Mouse (Mus musculus) embryonic facial prominence, embryonic 14.5 days (tissue): ENCODE data around the gene Gm42791. TPM values are rescaled to one million over a fixed set of nuclear protein-coding genes. Genes with fewer than 3 reads are reported as not detected.

ENCODE experiments used
- ATAC-seq: fragments of 200-750 bp; cut with Nextera tagmentation; 2 replicates; pipeline ENCODE4 v1.8.0; 2017; ENCODE audit warnings: low read depth, moderate number of reproducible peaks, moderate TSS enrichment
- DNase-seq: peaks from one replicate; pipeline ENCODE4 v3.0.0-alpha.2; 2015; ENCODE audit warnings: low spot score
- H3K27ac ChIP-seq: fragments of 300-500 bp; sonication (generic); replicated peaks from 2 replicates; pipeline ENCODE4 v1.5.1; 2014; ENCODE audit warnings: low read depth, mild to moderate bottlenecking, low read length, moderate library complexity
- H3K27me3 ChIP-seq: fragments of 300-500 bp; sonication (generic); replicated peaks from 2 replicates; pipeline ENCODE4 v1.6.1; 2014; ENCODE audit warnings: low read length; ENCODE audit not compliant: control insufficient read depth, insufficient read depth
- H3K36me3 ChIP-seq: fragments of 300-500 bp; sonication (generic); 2 replicates; pipeline ENCODE4 v1.6.1; 2014; ENCODE audit warnings: low read length, mixed read lengths; ENCODE audit not compliant: control insufficient read depth, insufficient read depth
- H3K4me1 ChIP-seq: fragments of 300-500 bp; sonication (generic); 2 replicates; pipeline ENCODE4 v1.6.1; 2014; ENCODE audit warnings: antibody characterized with exemption, low read length; ENCODE audit not compliant: control insufficient read depth, insufficient read depth
- H3K4me2 ChIP-seq: fragments of 300-500 bp; sonication (generic); 2 replicates; pipeline ENCODE4 v1.6.1; 2014; ENCODE audit warnings: low read depth, mild to moderate bottlenecking, low read length, moderate library complexity, mixed read lengths
- H3K4me3 ChIP-seq: fragments of 300-500 bp; sonication (generic); 2 replicates; pipeline ENCODE4 v1.5.1; 2014; ENCODE audit warnings: low read depth, mild to moderate bottlenecking, low read length
- H3K9ac ChIP-seq: fragments of 300-500 bp; sonication (generic); 2 replicates; pipeline ENCODE4 v1.6.1; 2014; ENCODE audit warnings: low read depth, mild to moderate bottlenecking, low read length, moderate library complexity, mixed read lengths
- H3K9me3 ChIP-seq: fragments of 300-500 bp; sonication (generic); 2 replicates; pipeline ENCODE4 v1.6.1; 2016; ENCODE audit warnings: low read length; ENCODE audit not compliant: control insufficient read depth
- WGBS: fragments of 180-500 bp; shearing (Covaris S2); extraction: QIAGEN DNeasy Blood & Tissue Kit; methylation state at CpG from one replicate; pipeline ENCODE4 v1.1.7; 2014; 5-methylcytosine and 5-hydroxymethylcytosine counted together
- polyA plus RNA-seq: library from polyadenylated mRNA; unstranded; fragments of >200 nt; fragmentation: Nextera tagmentation; extraction: Ambion mirVana; gene quantifications from 2 replicates; pipeline ENCODE4 v1.2.1, GENCODE M21; 2014

Gm42791 gene
- polyA plus RNA-seq, 1 experiment from 2014 or later, result 2.2 TPM

- WGBS, result 74% methylated on average over 5 of the region's 5 CpGs
- peaks cover 41% of the 10 kb centered on the region for H3K36me3 ChIP-seq
- no peaks in the 10 kb centered on the region for H3K4me1 ChIP-seq
- no peak overlapping the region for H3K27ac ChIP-seq
- H3K9ac ChIP-seq, result no peak overlapping the region
- ATAC-seq (no peak), DNase-seq (no peak)
- H3K4me3 ChIP-seq, result no peak overlapping the region
- 0 out of 2 replicates have a peak, but pooled peaks cover 2% of the 10 kb centered on the region for H3K9me3 ChIP-seq
- H3K27me3 ChIP-seq, result no peaks in the 10 kb centered on the region
- H3K4me2 ChIP-seq, result no peak overlapping the region
Measured at GRCm38 (mm10) chr5:148918049-148918448, 76.9 kb downstream of the Gm42791 start.

- WGBS, result 66% methylated on average over 6 of the region's 6 CpGs
- DNase-seq (peak; percentile 48), ATAC-seq (peak; percentile 72; the same call in 1 of the 2 replicates)
- Histone ChIP-seq H3K9me3 (0 out of 2 replicates have a peak, but pooled peaks cover 4% of the 10 kb centered on the region), H3K4me3 (no peak overlapping the region), H3K9ac (no peak overlapping the region), H3K4me1 (no peaks in the 10 kb centered on the region), H3K27me3 (no peaks in the 10 kb centered on the region), H3K4me2 (no peak overlapping the region), H3K36me3 (peaks cover 43% of the 10 kb centered on the region), H3K27ac (no peak overlapping the region)
Measured at GRCm38 (mm10) chr5:148916775-148917174, 78.2 kb downstream of the Gm42791 start.

- ATAC-seq, result no peak
Measured at GRCm38 (mm10) chr5:148912262-148912661, 82.7 kb downstream of the Gm42791 start.

GRCm38 (mm10) chr5:148910066-148910465 lies 84.9 kb downstream of the Gm42791 start:
- ATAC-seq (no peak), DNase-seq (no peak)
- peaks cover 29% of the 10 kb centered on the region for H3K36me3 ChIP-seq
- no peak overlapping the region for H3K4me2 ChIP-seq
- no peak overlapping the region for H3K4me3 ChIP-seq
- H3K27ac ChIP-seq, result no peak overlapping the region
- H3K9ac ChIP-seq, result no peak overlapping the region
- 0 out of 2 replicates have a peak, but pooled peaks cover 4% of the 10 kb centered on the region for H3K9me3 ChIP-seq
- WGBS, result 83% methylated on average over 4 of the region's 4 CpGs
- peaks cover 7% of the 10 kb centered on the region; the same call in 1 of the 2 replicates for H3K4me1 ChIP-seq
- no peaks in the 10 kb centered on the region for H3K27me3 ChIP-seq

More at GRCm38 (mm10) chr5:148912262-148912661, 82.7 kb downstream of the Gm42791 start:
- Histone ChIP-seq H3K4me1 (peaks cover 7% of the 10 kb centered on the region; the same call in 1 of the 2 replicates), H3K4me2 (no peak overlapping the region), H3K27ac (no peak overlapping the region), H3K4me3 (no peak overlapping the region), H3K27me3 (no peaks in the 10 kb centered on the region), H3K9me3 (0 out of 2 replicates have a peak, but pooled peaks cover 4% of the 10 kb centered on the region), H3K9ac (no peak overlapping the region), H3K36me3 (peaks cover 25% of the 10 kb centered on the region)
- 41% methylated on average over 3 of the region's 3 CpGs for WGBS
- DNase-seq, result no peak

- Histone ChIP-seq H3K4me2 (no peak overlapping the region), H3K36me3 (peaks cover 30% of the 10 kb centered on the region), H3K4me1 (peaks cover 7% of the 10 kb centered on the region; the same call in 1 of the 2 replicates), H3K9ac (no peak overlapping the region), H3K4me3 (no peak overlapping the region), H3K27ac (no peak overlapping the region), H3K27me3 (no peaks in the 10 kb centered on the region), H3K9me3 (0 out of 2 replicates have a peak, but pooled peaks cover 4% of the 10 kb centered on the region)
- no peak for ATAC-seq
- DNase-seq, result peak; percentile 59
- WGBS, result 37% methylated on average over 6 of the region's 6 CpGs
Measured at GRCm38 (mm10) chr5:148909402-148909801, 85.5 kb downstream of the Gm42791 start.

GRCm38 (mm10) chr5:148909057-148909395 lies 85.9 kb downstream of the Gm42791 start:
- ATAC-seq, result peak; percentile 61; the same call in 1 of the 2 replicates

GRCm38 (mm10) chr5:148908191-148909056 lies 86.5 kb downstream of the Gm42791 start:
- WGBS, result 68% methylated on average over 17 of the region's 17 CpGs
- H3K9ac ChIP-seq, result peak overlapping the region; percentile 37; the same call in 1 of the 2 replicates
- peaks cover 36% of the 10 kb centered on the region for H3K36me3 ChIP-seq
- peaks cover 7% of the 10 kb centered on the region; the same call in 1 of the 2 replicates for H3K4me1 ChIP-seq
- H3K27me3 ChIP-seq, result no peaks in the 10 kb centered on the region
- no peak overlapping the region for H3K27ac ChIP-seq
- H3K4me3 ChIP-seq, result no peak overlapping the region
- no peak overlapping the region for H3K4me2 ChIP-seq
- DNase-seq, result no peak
- no peak; the same call in 1 of the 2 replicates for ATAC-seq
- H3K9me3 ChIP-seq, result 0 out of 2 replicates have a peak, but pooled peaks cover 4% of the 10 kb centered on the region

More at GRCm38 (mm10) chr5:148909057-148909395, 85.9 kb downstream of the Gm42791 start:
- H3K4me2 ChIP-seq, result no peak overlapping the region
- H3K4me1 ChIP-seq, result peaks cover 7% of the 10 kb centered on the region; the same call in 1 of the 2 replicates
- no peak overlapping the region for H3K4me3 ChIP-seq
- H3K9ac ChIP-seq, result peak overlapping the region; percentile 37; the same call in 1 of the 2 replicates
- DNase-seq, result peak; percentile 51
- H3K27me3 ChIP-seq, result no peaks in the 10 kb centered on the region
- H3K27ac ChIP-seq, result no peak overlapping the region
- WGBS, result 28% methylated on average over 6 of the region's 7 CpGs
- H3K9me3 ChIP-seq, result 0 out of 2 replicates have a peak, but pooled peaks cover 4% of the 10 kb centered on the region
- H3K36me3 ChIP-seq, result peaks cover 34% of the 10 kb centered on the region

- DNase-seq, result no peak
Measured at GRCm38 (mm10) chr5:148906305-148906704, 88.6 kb downstream of the Gm42791 start.

More at GRCm38 (mm10) chr5:148906305-148906704, 88.6 kb downstream of the Gm42791 start:
- 89% methylated on average over 4 of the region's 4 CpGs for WGBS
- Histone ChIP-seq H3K27me3 (no peaks in the 10 kb centered on the region), H3K9ac (no peak overlapping the region), H3K9me3 (no peaks in the 10 kb centered on the region), H3K4me3 (no peak overlapping the region), H3K27ac (no peak overlapping the region), H3K4me1 (peaks cover 7% of the 10 kb centered on the region; the same call in 1 of the 2 replicates), H3K36me3 (peaks cover 36% of the 10 kb centered on the region), H3K4me2 (no peak overlapping the region)
- ATAC-seq, result no peak
